Mouse (Mus musculus) skeletal muscle tissue, adult 2 months (tissue): ENCODE data around the gene Zfp873.
"Not testable (repeated sequence)": the region's sequence is repeated elsewhere in the genome, so short reads cannot be mapped to it uniquely, and the experiment has no call there.

Source experiments
- DNase-seq: peaks from one replicate; pipeline ENCODE4 v3.0.0-alpha.2; 2012; ENCODE audit warnings: low read depth, low spot score

Gene Zfp873

GRCm38 (mm10) chr10:82047597-82048459, at the start of gene Zfp873:
TSS of gene Zfp873 (plus strand) at chr10:82048123.
- DNase-seq, result peak; percentile 77

- DNase-seq, result not testable (repeated sequence)
Observed at GRCm38 (mm10) chr10:82003209-82003608, 44.7 kb upstream of the Zfp873 start.

DNA sequence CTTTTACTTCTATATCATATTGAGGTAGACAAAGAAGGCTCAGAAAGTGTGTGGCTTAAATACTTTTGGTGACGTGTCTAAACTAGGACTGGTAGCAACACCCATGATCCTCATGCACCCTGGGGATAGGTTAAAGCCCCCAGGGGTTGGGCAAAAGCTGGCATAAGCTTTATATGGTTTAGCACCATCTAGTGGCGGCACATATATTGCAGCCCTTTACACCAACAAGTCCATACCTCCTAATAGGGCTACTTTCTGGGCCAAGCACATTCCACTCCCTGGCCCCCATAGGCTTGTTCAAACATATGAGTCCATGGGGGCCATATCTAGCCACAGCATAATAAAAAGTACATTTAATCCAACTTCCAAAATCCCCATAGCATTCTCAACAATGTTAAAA, 43.1 kb upstream of the Zfp873 start:
- not testable (repeated sequence) for DNase-seq

- DNase-seq, result no peak
Observed at GRCm38 (mm10) chr10:82042191-82042590, 5.7 kb upstream of the Zfp873 start.

GRCm38 (mm10) chr10:82046603-82047002, 1.3 kb upstream of the Zfp873 start:
- DNase-seq, result no peak

GRCm38 (mm10) chr10:82048460-82048804, 509 bp downstream of the Zfp873 start:
- DNase-seq, result not testable (repeated sequence)

DNA sequence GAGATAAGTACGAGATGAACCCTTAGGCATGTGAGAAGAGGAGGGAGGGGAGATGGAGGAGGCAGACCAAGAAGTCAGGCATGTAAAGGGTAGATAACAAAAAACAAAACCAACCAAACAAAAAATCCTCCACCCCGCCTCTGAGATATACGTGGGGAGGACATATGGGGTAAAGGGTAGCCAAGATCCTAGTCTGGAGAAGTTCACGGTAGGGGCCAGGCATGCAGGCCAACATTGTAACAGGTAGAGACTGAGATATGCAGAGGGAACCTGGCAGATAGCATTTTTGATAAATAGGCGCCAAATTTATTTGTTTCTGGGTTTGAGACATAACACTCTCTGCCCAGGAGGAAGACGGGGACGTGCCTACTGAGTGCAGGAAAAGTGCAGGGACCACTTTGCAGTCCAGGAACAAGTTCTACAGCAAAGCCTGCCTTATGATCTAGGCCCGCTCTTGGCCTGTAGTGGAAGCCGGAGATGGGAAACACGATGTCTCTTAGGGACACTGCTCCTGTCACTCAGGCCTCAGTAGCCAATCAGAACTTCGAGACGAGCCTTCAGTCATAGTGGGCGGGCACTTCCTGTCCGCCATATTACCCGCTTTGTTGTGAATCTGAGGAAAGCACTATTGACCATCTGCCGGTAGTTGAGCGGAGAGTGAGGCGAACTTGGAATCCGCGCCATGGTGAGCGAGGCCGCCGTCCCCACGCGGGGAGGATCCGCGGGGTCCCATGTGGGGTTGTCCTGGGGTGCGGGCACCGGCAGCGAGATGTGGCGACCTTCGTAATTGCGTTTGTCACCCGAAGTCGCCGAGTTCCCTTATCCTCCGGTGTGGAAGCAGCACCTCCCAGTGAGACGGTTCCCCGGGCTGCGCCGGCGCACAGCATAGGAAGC, 35.1 kb downstream of the Zfp873 start, which contains the start of gene BC024063:
TSS of gene BC024063 (plus strand) at position 626 of the 894 bp plus-strand sequence.
- DNase-seq, result peak; percentile 53

DNA sequence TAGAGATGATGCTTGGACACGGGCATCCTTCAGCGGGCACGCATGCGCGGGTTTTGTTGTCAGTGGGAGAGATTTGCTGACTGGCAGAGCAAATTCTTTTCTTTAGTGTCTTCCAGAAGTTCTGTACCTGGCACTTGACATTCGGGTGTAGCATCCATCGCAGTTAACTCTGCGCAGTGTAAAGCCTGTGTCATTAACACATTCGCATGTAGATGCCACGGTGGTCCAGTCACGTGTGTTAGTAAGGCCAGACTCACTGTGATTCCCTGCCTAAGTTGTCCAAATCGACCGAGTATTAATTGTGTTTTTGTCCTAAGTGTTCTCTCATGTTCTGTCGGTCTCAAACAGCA, 35.7 kb downstream of the Zfp873 start:
- DNase-seq, result not testable (repeated sequence)
